In genomic region chr1:153308915-153309296, GRCm38 (mm10) we compare ENCODE assay signal across 8 mouse cellular contexts. TPM values are rescaled to one million over a fixed set of nuclear protein-coding genes. Genes with fewer than 3 reads are reported as not detected.
DNase-seq lines count a peak whose midpoint lies in the region; ATAC-seq and TF ChIP-seq lines count a peak whose summit lies in the region.

No protein-coding gene starts in this region.

- no peak for TF ChIP-seq POLR2A in olfactory bulb, adult 2 months (IDR thresholded peaks at IDR 0.05; ENCODE audit: insufficient read depth, low read depth, low read length)

- WGBS in intestine, embryonic 15.5 days, result 52% methylated on average over 10 of the region's 10 CpGs
- WGBS in olfactory bulb, adult 2 months, result 19% methylated on average over 10 of the region's 10 CpGs

- peak; percentile 41 for DNase-seq in gastrocnemius, postnatal 14 days
- no peak for DNase-seq in gastrocnemius, postnatal 10 days
- peak; percentile 55 to 56 for DNase-seq in spleen, postnatal 36 days (ENCODE audit: low spot score in 2 of 2)
- no peak for DNase-seq in spleen, postnatal 14 days (ENCODE audit: low spot score in 2 of 2)
- DNase-seq in adrenal gland, adult 2 months, result no peak

- peaks cover 24% of the 10 kb centered on the region for H3K4me1 ChIP-seq in intestine, embryonic 15.5 days (replicated peaks)
- peaks cover 11% of the 10 kb centered on the region for H3K4me1 ChIP-seq in olfactory bulb, adult 2 months (ENCODE audit: control insufficient read depth, insufficient read depth, low read length)

- peak overlapping the region; percentile 80 for H3K27ac ChIP-seq in intestine, embryonic 15.5 days
- peak overlapping the region; percentile 40 for H3K27ac ChIP-seq in olfactory bulb, adult 2 months (ENCODE audit: insufficient read depth, low read depth, low read length)

- H3K4me2 ChIP-seq in intestine, embryonic 15.5 days (replicated peaks), result peak overlapping the region; percentile 39

- no peak overlapping the region for H3K9ac ChIP-seq in intestine, embryonic 15.5 days

- no peak for TF ChIP-seq CTCF in olfactory bulb, adult 2 months (IDR thresholded peaks at IDR 0.05; ENCODE audit: insufficient read depth, low read depth, low read length)

- no peaks in the 10 kb centered on the region for H3K27me3 ChIP-seq in intestine, embryonic 15.5 days (replicated peaks)

- no peak overlapping the region for H3K4me3 ChIP-seq in intestine, embryonic 15.5 days (replicated peaks)
- H3K4me3 ChIP-seq in olfactory bulb, adult 2 months (ENCODE audit: insufficient read depth, low read depth, low read length), result no peak overlapping the region

- no peaks in the 10 kb centered on the region for H3K9me3 ChIP-seq in intestine, embryonic 15.5 days

- peak; percentile 23; the same call in 1 of the 2 replicates for ATAC-seq in intestine, embryonic 15.5 days
- no peak for ATAC-seq in megakaryocyte, adult 5-6 weeks (ENCODE audit: poor library complexity, severe bottlenecking)

- H3K36me3 ChIP-seq in intestine, embryonic 15.5 days, result no peaks in the 10 kb centered on the region

- intact Hi-C loops in gastrocnemius, postnatal 14 days (cut with DNase I; ENCODE audit: low total_unique reads), result no loop called here

RNA-seq across cellular contexts. Expression of gene Lamc1, which starts 23.7 kb away (rescaled TPM):
- total RNA-seq in gastrocnemius, postnatal 14 days (2021), result 100 to 1,000 TPM; 217 to 268 TPM
- total RNA-seq in gastrocnemius, postnatal 10 days (2021), result 100 to 1,000 TPM; 296 to 324 TPM
- 58.1 and 60.9 TPM in 2 replicates for polyA plus RNA-seq in intestine, embryonic 15.5 days (2015; fragmentation: Nextera tagmentation; extraction: Ambion mirVana)
- polyA plus RNA-seq in olfactory bulb, adult 2 months (2012; ENCODE audit: insufficient read depth, insufficient read length, low replicate concordance, missing spikeins), result not detected in 2 replicates
- total RNA-seq in megakaryocyte, adult 5-6 weeks (2015), result 1.1 and 2.3 TPM in 2 replicates
- total RNA-seq in megakaryocyte, adult 5-6 weeks (2017), result 0.73 and 0.92 TPM in 2 replicates
- 10 to 100 TPM; 61.1 to 76.0 TPM for total RNA-seq in adrenal gland, adult 2 months (2021)
- polyA plus RNA-seq in adrenal gland, adult 2 months (2012; rRNA removed), result 48.4 and 54.8 TPM in 2 replicates

Comparison
In these comparisons a context has a peak if more than half of its experiments do, and no peak if none do; other contexts are left out.
1. DNase-seq: peak in gastrocnemius, postnatal 14 days (single experiment) and spleen, postnatal 36 days (2 of 2); none in gastrocnemius, postnatal 10 days (single experiment), spleen, postnatal 14 days (0 of 2) and adrenal gland, adult 2 months (single experiment).
2. RNA of gene Lamc1, which starts 23.7 kb away (total RNA-seq): 296 to 324 TPM in gastrocnemius, postnatal 10 days, 217 to 268 TPM in gastrocnemius, postnatal 14 days and 61.1 to 76.0 TPM in adrenal gland, adult 2 months; 0.73 to 2.3 TPM in megakaryocyte, adult 5-6 weeks; every median in the first group is over 10 times any median in the second.